19 mouse cellular contexts compared by ENCODE assay signal in the genomic region with DNA sequence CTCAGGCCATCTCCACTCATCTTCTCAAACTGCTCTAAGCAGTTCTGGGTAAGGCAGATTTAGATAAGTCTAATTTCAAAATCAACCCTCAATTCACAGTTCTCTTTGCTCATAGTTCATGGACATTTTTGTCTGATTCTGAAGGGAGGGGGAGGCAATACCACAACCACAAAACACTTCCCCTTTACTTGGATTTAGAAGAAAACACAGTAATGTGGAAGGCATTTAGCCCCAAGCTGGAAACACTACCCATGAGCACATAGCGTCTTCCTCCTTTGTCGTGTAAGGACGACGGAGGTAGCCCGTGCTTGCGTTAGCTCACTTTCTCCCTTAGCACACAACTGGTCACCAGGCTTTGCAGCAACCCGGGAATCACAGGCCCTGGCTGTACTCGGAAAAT. TPM values are rescaled to one million over a fixed set of nuclear protein-coding genes. Genes with fewer than 3 reads are reported as not detected.
DNase-seq lines count a peak whose midpoint lies in the region; ATAC-seq and TF ChIP-seq lines count a peak whose summit lies in the region.
"Had no signal": no experiment of that assay in that cellular context is flagged by ENCODE, and none has a peak within 500 bp of the region (broad histone marks: within the 10 kb centered on the region; RNA-seq: fewer than 3 reads in every experiment).

No protein-coding gene starts in this region.

- ATAC-seq in lung, postnatal 0 days = 0 out of 2 replicates have a peak, but pooled peaks have one; percentile 16
- ATAC-seq in common myeloid progenitor, adult 5-6 weeks (replicated peaks; ENCODE audit: low read depth, poor library complexity, severe bottlenecking) = peak; percentile 97
- ATAC-seq in megakaryocyte progenitor cell, adult 5-6 weeks (replicated peaks; ENCODE audit: poor library complexity) = peak; percentile 97
- no peak for ATAC-seq in liver, embryonic 12.5 days
- ATAC-seq: forebrain, embryonic 13.5 days; forebrain, postnatal 0 days; hindbrain, postnatal 0 days had no signal

- H3K9me3 ChIP-seq in lung, postnatal 0 days (ENCODE audit: low read length) = no peaks in the 10 kb centered on the region
- H3K9me3 ChIP-seq in MEL (replicated peaks; ENCODE audit: insufficient read depth, low read length) = no peaks in the 10 kb centered on the region
- H3K9me3 ChIP-seq in liver, embryonic 12.5 days (replicated peaks) = no peaks in the 10 kb centered on the region
- H3K9me3 ChIP-seq: embryonic facial prominence, embryonic 10.5 days; forebrain, embryonic 13.5 days; hindbrain, embryonic 13.5 days had no signal

- DNase-seq in lung, postnatal 0 days (ENCODE audit: low spot score) = no peak
- DNase-seq in lung, adult 2 months = no peak
- peak; percentile 79 for DNase-seq in MEL (ENCODE audit: low read depth, low spot score)
- no peak for DNase-seq in cerebellum, adult 11 months
- DNase-seq in cerebellum, adult 11-12 months = no peak
- DNase-seq: adrenal gland, postnatal 14 days; cerebellum, adult 9-10 months; cerebellum, postnatal 25 days; forebrain, postnatal 0 days; gastrocnemius, postnatal 14 days; heart, postnatal 10 days; heart, postnatal 4 days had no signal

- no peak overlapping the region for H3K9ac ChIP-seq in lung, postnatal 0 days (replicated peaks; ENCODE audit: low read depth)
- no peak overlapping the region for H3K9ac ChIP-seq in MEL (ENCODE audit: control insufficient read depth, low read depth, low read length, poor library complexity, severe bottlenecking)
- H3K9ac ChIP-seq in liver, embryonic 12.5 days = no peak overlapping the region
- H3K9ac ChIP-seq: forebrain, embryonic 13.5 days; forebrain, postnatal 0 days; hindbrain, embryonic 13.5 days had no signal

- TF ChIP-seq RAD21 in MEL (IDR thresholded peaks at IDR 0.05; ENCODE audit: low read depth, low read length) = no peak

- WGBS in lung, postnatal 0 days = 92% methylated on average over 8 of the region's 8 CpGs
- 86% methylated on average over 8 of the region's 8 CpGs for WGBS in lung, adult 2 months
- 57% methylated on average over 8 of the region's 8 CpGs for WGBS in liver, embryonic 12.5 days (ENCODE audit: insufficient replicate concordance)

- H3K4me2 ChIP-seq in lung, postnatal 0 days (replicated peaks; ENCODE audit: low read depth, low read length) = no peak overlapping the region
- no peak overlapping the region for H3K4me2 ChIP-seq in liver, embryonic 12.5 days
- H3K4me2 ChIP-seq: forebrain, embryonic 13.5 days; hindbrain, embryonic 13.5 days had no signal

- no peaks in the 10 kb centered on the region for H3K4me1 ChIP-seq in lung, postnatal 0 days (ENCODE audit: insufficient read depth, low read depth, low read length)
- no peaks in the 10 kb centered on the region for H3K4me1 ChIP-seq in lung, adult 2 months (ENCODE audit: control insufficient read depth, insufficient read depth, low read length)
- H3K4me1 ChIP-seq in MEL (ENCODE audit: control insufficient read depth in 1 of 2, insufficient read depth in 2 of 2, low read length in 2 of 2) = peaks cover 0 to 10% of the 10 kb centered on the region in 2 experiments; a peak in 2 of 4 replicates
- H3K4me1 ChIP-seq in liver, embryonic 12.5 days = peaks cover 22% of the 10 kb centered on the region

- no peak overlapping the region for H3K27ac ChIP-seq in lung, postnatal 0 days (ENCODE audit: low read length)
- no peak overlapping the region for H3K27ac ChIP-seq in MEL (ENCODE audit: control insufficient read depth, low read depth, low read length)
- no peak overlapping the region for H3K27ac ChIP-seq in liver, embryonic 12.5 days
- H3K27ac ChIP-seq: embryonic facial prominence, embryonic 10.5 days; forebrain, embryonic 13.5 days; hindbrain, embryonic 13.5 days; hindbrain, postnatal 0 days had no signal

- H3K36me3 ChIP-seq in lung, postnatal 0 days (ENCODE audit: insufficient read depth, low read length) = no peaks in the 10 kb centered on the region
- H3K36me3 ChIP-seq in MEL (ENCODE audit: control insufficient read depth in 1 of 2, insufficient read depth in 2 of 2, low read length in 2 of 2) = peaks cover 0 to 9% of the 10 kb centered on the region in 2 experiments; a peak in 2 of 4 replicates
- peaks cover 12% of the 10 kb centered on the region; the same call in 1 of the 2 replicates for H3K36me3 ChIP-seq in liver, embryonic 12.5 days

- TF ChIP-seq CTCF in lung, postnatal 0 days (IDR thresholded peaks at IDR 0.05) = no peak
- TF ChIP-seq CTCF in lung, adult 2 months (IDR thresholded peaks at IDR 0.05; ENCODE audit: insufficient read depth, low read length) = no peak
- TF ChIP-seq CTCF in MEL (IDR thresholded peaks at IDR 0.05 in 2 of 3, conservative IDR thresholded peaks at IDR 0.05 in 1 of 3; ENCODE audit: control insufficient read depth in 1 of 3, insufficient read depth in 1 of 3, low read depth in 2 of 3, low read length in 3 of 3, poor library complexity in 1 of 3, severe bottlenecking in 1 of 3) = no peak

- no peak for TF ChIP-seq EP300 in lung, postnatal 0 days (IDR thresholded peaks at IDR 0.05)
- peak in 1 of 2 experiments; percentile 16; a peak in 1 of 4 replicates for TF ChIP-seq EP300 in MEL (IDR thresholded peaks at IDR 0.05; ENCODE audit: low read depth in 1 of 2, low read length in 2 of 2)

- TF ChIP-seq POLR2A in lung, adult 2 months (IDR thresholded peaks at IDR 0.05; ENCODE audit: borderline replicate concordance, extremely low read depth, low read depth, low read length) = no peak
- TF ChIP-seq POLR2A in MEL (IDR thresholded peaks at IDR 0.05; ENCODE audit: control insufficient read depth in 1 of 2, insufficient read depth in 1 of 2, low read depth in 1 of 2, low read length in 2 of 2, poor library complexity in 1 of 2) = no peak

- H3K79me2 ChIP-seq in MEL (ENCODE audit: control insufficient read depth, insufficient read depth, low read length, poor library complexity) = no peaks in the 10 kb centered on the region

- no peak overlapping the region for H3K4me3 ChIP-seq in lung, postnatal 0 days (ENCODE audit: low read depth, low read length)
- no peak overlapping the region for H3K4me3 ChIP-seq in lung, adult 2 months (replicated peaks; ENCODE audit: extremely low read depth, low read depth, low read length)
- H3K4me3 ChIP-seq in MEL (ENCODE audit: control insufficient read depth in 1 of 2, insufficient read depth in 1 of 2, low read depth in 2 of 2, low read length in 2 of 2) = no peak overlapping the region
- no peak overlapping the region for H3K4me3 ChIP-seq in liver, embryonic 12.5 days
- H3K4me3 ChIP-seq: embryonic facial prominence, embryonic 10.5 days; forebrain, embryonic 13.5 days; hindbrain, embryonic 13.5 days had no signal

- H3K27me3 ChIP-seq in lung, postnatal 0 days (replicated peaks; ENCODE audit: insufficient read depth, low read length) = no peaks in the 10 kb centered on the region
- H3K27me3 ChIP-seq in MEL (ENCODE audit: control insufficient read depth in 1 of 2, insufficient read depth in 2 of 2, low read length in 2 of 2) = no peaks in the 10 kb centered on the region
- no peaks in the 10 kb centered on the region for H3K27me3 ChIP-seq in liver, embryonic 12.5 days (replicated peaks)
- H3K27me3 ChIP-seq: forebrain, embryonic 13.5 days; hindbrain, embryonic 13.5 days had no signal

TF ChIP-seq in MEL, 35 proteins besides CTCF, POLR2A, EP300 and RAD21:
- TF ChIP-seq MAX (IDR thresholded peaks at IDR 0.05; ENCODE audit: low read length) (no peak), RCOR1 (IDR thresholded peaks at IDR 0.05; ENCODE audit: low read depth, low read length) (peak; percentile 89)

RNA-seq across cellular contexts. Expression of gene Fhdc1, which starts 24.1 kb away (rescaled TPM):
- polyA plus RNA-seq in lung, postnatal 0 days (2015; fragmentation: Nextera tagmentation; extraction: Ambion mirVana) = 15.5 and 16.7 TPM in 2 replicates
- polyA plus RNA-seq in lung, adult 2 months (2012; rRNA removed) = 10.3 and 13.3 TPM in 2 replicates
- 0.42 and 0.54 TPM in 2 replicates for total RNA-seq in MEL (2012; rRNA removed)
- polyA plus RNA-seq in MEL (2012; ENCODE audit: insufficient read depth in 1 of 2, insufficient read length in 2 of 2, low read depth in 1 of 2, low replicate concordance in 2 of 2, missing spikeins in 1 of 2) = 1 to 10 TPM in 1 of 2 experiments, not detected in 1; 2.0 TPM
- 0.64 and 1.0 TPM in 2 replicates for total RNA-seq in common myeloid progenitor, adult 5-6 weeks (2017)
- total RNA-seq in megakaryocyte progenitor cell, adult 5-6 weeks (2015) = 0.22 and 2.2 TPM in 2 replicates
- total RNA-seq in megakaryocyte progenitor cell, adult 5-6 weeks (2017) = 0.74 and 0.79 TPM in 2 replicates
- polyA plus RNA-seq in liver, embryonic 12.5 days (2016; fragmentation: Nextera tagmentation; extraction: Ambion mirVana) = 26.5 and 31.5 TPM in 2 replicates
